Mouse (Mus musculus): ENCODE data around the gene Rccd1. TPM values are rescaled to one million over a fixed set of nuclear protein-coding genes. Genes with fewer than 3 reads are reported as not detected.
"Not testable (repeated sequence)": the region's sequence is repeated elsewhere in the genome, so short reads cannot be mapped to it uniquely, and the experiment has no call there.

Rccd1 gene
- polyA plus RNA-seq, 1 experiment from 2014 or later, result 13.5 TPM

DNA sequence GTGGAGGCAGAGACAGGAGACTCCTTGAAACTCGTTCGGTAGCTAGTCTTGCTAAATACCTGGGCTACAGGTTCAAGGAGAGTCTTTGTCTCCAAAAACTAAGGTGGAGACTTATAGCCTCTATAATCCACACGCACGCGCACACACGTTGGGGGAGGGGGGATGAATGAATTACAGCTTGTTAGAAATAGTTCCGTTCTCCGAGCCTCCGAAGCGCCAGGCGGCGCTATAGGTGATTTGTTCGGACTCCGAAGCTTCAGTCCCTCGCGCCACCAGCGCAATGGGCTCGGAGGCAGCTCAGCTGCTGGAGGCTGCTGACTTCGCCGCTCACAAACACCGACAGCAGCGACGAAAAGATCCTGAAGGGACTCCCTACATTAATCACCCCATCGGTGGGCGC is 18.6 kb upstream of the Rccd1 start, which contains the start of gene Hddc3:
Gene Hddc3 (plus strand): TSS at position 247 of the 400 bp plus-strand sequence.
- Histone ChIP-seq H3K27me3 (no peaks in the 10 kb centered on the region), H3K9me3 (no peaks in the 10 kb centered on the region), H3K4me3 (peak within 1 kb of the TSS; percentile 44), H3K4me1 (peaks cover 37% of the 10 kb centered on the region), H3K27ac (replicated peaks) (peak within 1 kb of the TSS; percentile 80), H3K36me3 (no peaks in the 10 kb centered on the region), H3K9ac (replicated peaks) (peak within 1 kb of the TSS; percentile 60), H3K4me2 (replicated peaks) (peak within 1 kb of the TSS; percentile 79)
- WGBS, result under 1% methylated on average over 25 of the region's 25 CpGs
- peak; percentile 39 for ATAC-seq (replicated peaks)

DNA sequence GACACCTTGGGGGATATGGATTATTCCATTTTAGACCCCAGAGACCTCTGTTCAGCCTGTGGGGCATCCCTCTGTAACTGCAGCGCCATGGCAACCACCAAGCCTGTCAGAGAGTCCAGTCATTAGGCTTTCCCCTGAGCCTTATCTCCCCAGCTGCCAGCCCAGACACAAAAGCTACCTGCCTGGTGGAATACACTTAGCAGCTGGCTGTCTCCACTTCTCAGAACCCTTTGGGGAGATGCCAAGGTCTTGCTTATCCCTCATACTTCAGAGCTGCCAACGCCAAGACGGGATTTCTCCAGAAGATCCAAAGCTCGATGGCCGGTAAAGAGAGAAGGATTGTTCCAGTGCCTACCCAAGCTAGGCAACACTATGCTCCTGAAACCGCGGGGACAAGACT is 17.5 kb upstream of the Rccd1 start:
- Histone ChIP-seq H3K4me2 (replicated peaks) (no peak overlapping the region), H3K9me3 (no peaks in the 10 kb centered on the region), H3K4me1 (peaks cover 39% of the 10 kb centered on the region), H3K9ac (replicated peaks) (no peak overlapping the region), H3K36me3 (peaks cover 7% of the 10 kb centered on the region), H3K4me3 (no peak overlapping the region), H3K27ac (replicated peaks) (no peak overlapping the region), H3K27me3 (no peaks in the 10 kb centered on the region)
- no peak for ATAC-seq (replicated peaks)
- 79% methylated on average over 7 of the region's 7 CpGs for WGBS

DNA sequence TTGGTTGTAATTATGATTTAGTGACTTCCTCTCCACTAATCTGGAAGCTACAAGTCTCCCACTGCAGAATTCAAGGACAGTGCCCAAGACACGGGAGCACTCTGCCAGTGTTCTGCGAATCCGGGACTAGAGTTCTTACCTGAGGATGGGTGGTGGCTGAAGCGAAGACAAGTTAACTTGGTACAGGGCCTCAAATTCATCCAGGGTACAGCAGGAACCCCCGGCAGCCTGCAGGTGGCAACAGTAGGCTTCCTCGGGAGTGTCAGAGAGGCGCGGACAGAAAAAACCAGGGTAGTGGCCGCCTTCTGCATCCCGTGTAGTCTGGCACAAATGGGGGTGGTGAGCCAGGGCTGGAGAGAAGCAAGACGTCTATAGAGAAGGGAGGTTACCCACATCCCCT is 16.5 kb upstream of the Rccd1 start, which contains the start of gene Unc45a:
Gene Unc45a (minus strand): TSS at position 213 of the 400 bp plus-strand sequence.
- no peaks in the 10 kb centered on the region for H3K27me3 ChIP-seq
- H3K36me3 ChIP-seq, result peaks cover 17% of the 10 kb centered on the region
- peak within 1 kb of the TSS; percentile 92 for H3K27ac ChIP-seq (replicated peaks)
- no peaks in the 10 kb centered on the region for H3K9me3 ChIP-seq
- peak; percentile 30; the same call in 1 of the 2 replicates for ATAC-seq (replicated peaks)
- H3K4me3 ChIP-seq, result peak within 1 kb of the TSS; percentile 84
- WGBS, result 3% methylated on average over 11 of the region's 11 CpGs
- peaks cover 39% of the 10 kb centered on the region for H3K4me1 ChIP-seq
- H3K9ac ChIP-seq (replicated peaks), result peak within 1 kb of the TSS; percentile 82
- peak within 1 kb of the TSS; percentile 94 for H3K4me2 ChIP-seq (replicated peaks)

DNA sequence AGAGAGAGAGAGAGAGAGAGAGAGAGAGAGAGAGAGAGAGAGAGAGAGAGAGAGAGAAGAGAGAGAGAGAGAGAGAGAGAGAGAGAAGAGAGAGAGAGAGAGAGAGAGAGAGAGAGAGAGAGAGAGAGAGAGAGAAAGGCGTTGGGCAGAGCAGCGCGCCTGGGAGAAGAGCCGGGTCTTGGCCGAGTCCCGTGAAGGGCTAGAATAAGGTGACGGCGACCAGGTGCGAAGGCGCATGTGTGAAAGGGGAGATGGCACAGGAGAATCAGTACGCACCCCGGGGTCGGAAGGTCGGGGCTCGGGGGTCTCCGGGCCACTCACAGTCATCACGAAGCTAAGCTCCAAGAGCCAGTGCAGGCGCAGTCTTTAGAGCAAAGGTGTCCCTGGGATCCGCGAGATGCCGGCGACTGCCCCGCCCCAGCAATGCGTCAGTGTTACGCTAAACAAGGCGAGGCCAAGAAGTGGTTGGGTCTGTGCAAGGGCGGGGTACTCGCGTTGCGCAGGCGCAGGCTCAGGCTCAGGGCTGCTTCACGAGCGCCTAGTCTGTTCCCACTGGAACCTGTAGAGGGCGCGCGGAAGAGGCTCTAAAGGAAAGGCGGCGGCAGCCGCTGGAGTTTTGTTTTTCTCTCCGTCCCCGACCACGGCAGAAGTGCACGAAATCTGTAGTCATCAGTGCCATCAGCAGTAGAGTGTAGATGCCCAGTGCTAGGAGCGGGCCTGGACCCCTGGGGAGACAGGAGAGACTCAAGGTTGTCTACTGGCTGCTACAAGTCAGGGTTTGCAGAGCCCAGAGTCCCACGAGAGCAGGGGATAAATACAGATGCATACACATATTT is 15.8 kb upstream of the Rccd1 start:
- Histone ChIP-seq H3K4me1 (peaks cover 41% of the 10 kb centered on the region), H3K4me3 (peak overlapping the region; percentile 84), H3K27ac (replicated peaks) (peak overlapping the region; percentile 92), H3K4me2 (replicated peaks) (peak overlapping the region; percentile 94), H3K27me3 (no peaks in the 10 kb centered on the region), H3K9me3 (no peaks in the 10 kb centered on the region), H3K36me3 (peaks cover 25% of the 10 kb centered on the region), H3K9ac (replicated peaks) (peak overlapping the region; percentile 82)
- 1% methylated on average over 45 of the region's 45 CpGs for WGBS
- ATAC-seq (replicated peaks), result peak; percentile 97

DNA sequence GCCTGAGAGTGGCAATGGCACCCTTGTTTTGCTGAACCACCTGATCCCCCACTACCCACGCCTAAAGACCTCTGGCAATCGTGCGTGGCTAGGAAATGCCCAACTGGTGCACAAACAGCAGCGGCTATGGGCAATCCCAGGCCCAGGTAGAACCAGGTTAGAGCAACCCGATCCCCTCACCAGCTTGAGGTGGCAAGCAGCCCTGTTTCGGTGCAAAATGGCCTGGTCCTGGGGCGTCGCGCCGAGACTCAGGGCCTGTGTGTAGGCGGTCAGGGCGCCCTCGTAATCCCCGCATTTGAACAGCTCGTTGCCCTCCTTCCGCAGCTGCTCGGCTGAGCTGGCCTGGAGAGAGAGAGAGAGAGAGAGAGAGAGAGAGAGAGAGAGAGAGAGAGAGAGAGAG is 15.1 kb upstream of the Rccd1 start:
- H3K27me3 ChIP-seq, result no peaks in the 10 kb centered on the region
- peaks cover 32% of the 10 kb centered on the region for H3K36me3 ChIP-seq
- H3K9me3 ChIP-seq, result no peaks in the 10 kb centered on the region
- peak overlapping the region; percentile 82 for H3K9ac ChIP-seq (replicated peaks)
- WGBS, result 3% methylated on average over 17 of the region's 17 CpGs
- no peak for ATAC-seq (replicated peaks)
- peaks cover 41% of the 10 kb centered on the region for H3K4me1 ChIP-seq
- peak overlapping the region; percentile 84 for H3K4me3 ChIP-seq
- peak overlapping the region; percentile 68 for H3K27ac ChIP-seq (replicated peaks)
- H3K4me2 ChIP-seq (replicated peaks), result peak overlapping the region; percentile 94

DNA sequence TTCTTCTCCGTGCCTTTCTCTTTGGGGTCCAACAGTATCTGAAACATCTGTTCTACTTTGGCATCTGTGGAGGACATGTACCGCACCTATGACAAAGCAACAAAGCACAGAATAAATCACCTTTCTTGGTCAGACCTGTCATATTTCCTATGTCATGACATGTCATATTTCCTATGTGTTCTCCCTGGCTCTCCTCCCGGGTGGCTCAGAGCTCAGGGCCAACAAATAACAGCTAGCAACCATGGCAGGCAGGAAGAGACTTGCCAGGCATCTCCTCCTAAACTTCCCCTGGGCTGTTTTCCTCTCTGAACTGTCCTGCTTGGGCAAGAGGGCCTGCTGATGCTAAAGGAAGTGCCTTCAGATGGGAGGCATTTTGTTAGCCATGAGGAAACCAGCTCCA is 12.7 kb upstream of the Rccd1 start:
- H3K36me3 ChIP-seq, result peaks cover 55% of the 10 kb centered on the region
- no peak for ATAC-seq (replicated peaks)
- H3K27me3 ChIP-seq, result no peaks in the 10 kb centered on the region
- no peak overlapping the region for H3K27ac ChIP-seq (replicated peaks)
- H3K4me1 ChIP-seq, result peaks cover 29% of the 10 kb centered on the region
- WGBS, result 94% methylated on average over 3 of the region's 3 CpGs
- no peak overlapping the region for H3K9ac ChIP-seq (replicated peaks)
- H3K4me2 ChIP-seq (replicated peaks), result no peak overlapping the region
- no peaks in the 10 kb centered on the region for H3K9me3 ChIP-seq
- no peak overlapping the region for H3K4me3 ChIP-seq

DNA sequence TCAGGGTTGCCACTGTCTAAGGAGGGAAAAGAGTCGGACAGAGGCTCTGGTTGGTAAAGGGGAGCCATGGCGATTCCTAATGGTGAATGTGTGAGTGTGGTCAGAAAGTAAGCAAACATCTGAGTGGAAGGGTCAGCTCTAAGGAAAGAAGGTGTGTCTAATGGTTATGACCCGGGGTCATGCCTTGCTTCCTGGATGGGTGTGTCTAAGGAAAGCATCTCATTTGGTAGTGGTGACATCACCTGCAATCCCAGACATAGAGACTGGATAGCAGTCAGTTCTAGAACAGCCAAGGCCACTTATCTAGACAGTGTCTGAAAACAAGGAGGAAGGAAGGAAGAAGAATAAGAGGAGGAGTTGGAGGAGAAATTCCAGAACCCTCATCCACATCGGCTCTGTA is 10.6 kb upstream of the Rccd1 start:
- 94% methylated on average over 4 of the region's 4 CpGs for WGBS
- Histone ChIP-seq H3K27ac (replicated peaks) (no peak overlapping the region), H3K27me3 (no peaks in the 10 kb centered on the region), H3K9me3 (no peaks in the 10 kb centered on the region), H3K36me3 (peaks cover 76% of the 10 kb centered on the region), H3K9ac (replicated peaks) (no peak overlapping the region), H3K4me2 (replicated peaks) (no peak overlapping the region), H3K4me3 (no peak overlapping the region), H3K4me1 (peaks cover 20% of the 10 kb centered on the region)
- ATAC-seq (replicated peaks), result no peak

DNA sequence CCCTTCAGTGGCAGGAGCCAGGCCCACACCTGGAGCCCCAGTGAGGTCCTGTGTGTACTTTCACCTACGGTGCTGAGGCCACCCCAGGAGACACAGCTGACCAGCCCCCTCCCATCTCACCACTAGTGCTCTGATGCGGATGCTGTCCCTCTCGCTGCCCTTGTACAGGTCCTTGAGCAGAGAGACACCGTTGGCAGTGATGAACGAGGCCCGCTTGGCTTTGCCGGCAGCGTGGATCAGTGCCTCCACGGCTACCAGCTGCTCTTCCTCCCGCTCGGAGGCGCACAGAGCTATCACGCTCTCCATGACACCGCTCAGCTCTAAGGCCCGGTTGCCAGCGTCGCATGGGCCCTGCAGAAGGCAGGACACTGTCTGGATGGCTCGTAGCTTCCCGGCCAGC is 7.2 kb upstream of the Rccd1 start:
- 0 out of 2 replicates have a peak, but pooled peaks cover 3% of the 10 kb centered on the region for H3K4me1 ChIP-seq
- peaks cover 96% of the 10 kb centered on the region for H3K36me3 ChIP-seq
- no peak overlapping the region for H3K9ac ChIP-seq (replicated peaks)
- no peak for ATAC-seq (replicated peaks)
- H3K9me3 ChIP-seq, result no peaks in the 10 kb centered on the region
- no peak overlapping the region for H3K4me2 ChIP-seq (replicated peaks)
- no peaks in the 10 kb centered on the region for H3K27me3 ChIP-seq
- no peak overlapping the region for H3K4me3 ChIP-seq
- no peak overlapping the region for H3K27ac ChIP-seq (replicated peaks)
- WGBS, result 95% methylated on average over 19 of the region's 19 CpGs

DNA sequence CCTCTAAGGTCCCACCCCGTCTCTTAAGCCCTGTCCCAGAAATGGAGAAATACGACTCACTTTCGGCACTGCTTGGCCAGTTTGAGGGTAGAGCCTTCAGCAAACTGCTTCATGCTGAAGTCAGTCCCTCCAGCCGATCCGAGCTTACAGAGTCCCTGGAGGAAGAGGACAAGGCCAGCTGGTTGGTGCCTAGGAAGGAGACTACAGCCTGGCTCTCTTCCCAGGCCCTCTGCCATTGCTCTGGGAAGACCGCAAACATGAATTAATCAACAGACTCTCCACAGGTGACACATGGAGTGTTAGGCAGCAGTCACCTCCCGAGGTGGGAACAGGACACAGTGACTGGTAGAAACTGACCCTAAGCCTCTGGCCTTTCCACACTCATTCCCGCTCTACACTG is 6.0 kb upstream of the Rccd1 start:
- H3K27ac ChIP-seq (replicated peaks), result no peak overlapping the region
- no peak overlapping the region for H3K4me3 ChIP-seq
- no peak for ATAC-seq (replicated peaks)
- H3K9me3 ChIP-seq, result no peaks in the 10 kb centered on the region
- 0 out of 2 replicates have a peak, but pooled peaks cover 1% of the 10 kb centered on the region for H3K4me1 ChIP-seq
- H3K9ac ChIP-seq (replicated peaks), result no peak overlapping the region
- H3K27me3 ChIP-seq, result no peaks in the 10 kb centered on the region
- H3K4me2 ChIP-seq (replicated peaks), result no peak overlapping the region
- 81% methylated on average over 8 of the region's 8 CpGs for WGBS
- peaks cover 96% of the 10 kb centered on the region for H3K36me3 ChIP-seq

DNA sequence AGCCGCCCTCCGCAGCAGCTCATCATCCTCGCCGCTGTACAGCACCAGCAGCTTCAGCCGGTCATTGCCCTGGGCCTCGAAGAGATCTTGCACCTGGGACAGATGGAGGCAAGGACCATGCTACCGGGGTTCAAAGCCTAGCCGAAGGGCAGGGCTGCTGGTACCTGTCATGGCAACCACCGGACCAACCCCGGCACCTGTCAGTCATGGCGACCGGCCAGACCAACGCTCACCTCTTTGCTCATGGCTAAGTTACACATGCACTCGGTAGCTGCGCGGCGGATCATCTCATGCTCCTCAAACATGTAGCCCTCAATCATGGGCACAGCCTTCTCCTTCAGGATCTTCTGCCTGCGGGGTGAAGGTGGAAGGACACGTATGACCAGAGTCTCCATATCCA is 1.8 kb upstream of the Rccd1 start:
- Histone ChIP-seq H3K4me1 (peaks cover 17% of the 10 kb centered on the region), H3K36me3 (peaks cover 59% of the 10 kb centered on the region)
- WGBS, result 98% methylated on average over 19 of the region's 19 CpGs

DNA sequence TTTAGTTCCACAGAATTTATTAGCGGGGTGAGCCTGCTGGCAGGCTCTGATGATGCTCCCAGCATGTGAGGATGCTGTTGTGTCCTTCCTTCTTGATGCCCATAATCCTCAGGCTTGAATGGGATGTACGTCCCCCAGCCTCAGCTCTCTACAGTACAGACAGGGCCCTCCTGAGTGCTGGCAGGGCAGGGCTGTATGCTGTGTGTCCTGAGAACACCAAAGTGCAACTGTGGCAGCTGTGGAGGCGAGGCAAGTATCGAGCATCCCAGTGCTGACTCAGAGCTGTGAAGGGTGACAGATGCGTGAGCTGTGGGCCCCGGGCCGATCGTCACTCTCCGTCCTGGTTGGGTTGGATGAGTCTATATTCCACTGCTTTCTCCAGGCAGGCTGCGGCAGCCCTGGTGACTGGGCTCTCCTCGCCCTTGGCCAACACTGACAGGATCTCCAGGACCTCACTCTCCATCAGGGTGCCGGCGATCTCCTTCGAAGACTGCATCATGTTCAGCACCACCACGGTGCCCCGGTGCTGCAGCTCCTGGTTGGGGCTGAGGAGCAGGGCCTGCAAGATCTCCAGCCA is 1.1 kb upstream of the Rccd1 start:
- WGBS, result 96% methylated on average over 16 of the region's 16 CpGs

More for the DNA sequence above, 1.8 kb upstream of the Rccd1 start:
- ATAC-seq (replicated peaks), result no peak
- no peak overlapping the region for H3K9ac ChIP-seq (replicated peaks)
- H3K4me2 ChIP-seq (replicated peaks), result no peak overlapping the region
- H3K27me3 ChIP-seq, result no peaks in the 10 kb centered on the region
- H3K27ac ChIP-seq (replicated peaks), result no peak overlapping the region
- H3K9me3 ChIP-seq, result no peaks in the 10 kb centered on the region
- H3K4me3 ChIP-seq, result no peak overlapping the region

DNA sequence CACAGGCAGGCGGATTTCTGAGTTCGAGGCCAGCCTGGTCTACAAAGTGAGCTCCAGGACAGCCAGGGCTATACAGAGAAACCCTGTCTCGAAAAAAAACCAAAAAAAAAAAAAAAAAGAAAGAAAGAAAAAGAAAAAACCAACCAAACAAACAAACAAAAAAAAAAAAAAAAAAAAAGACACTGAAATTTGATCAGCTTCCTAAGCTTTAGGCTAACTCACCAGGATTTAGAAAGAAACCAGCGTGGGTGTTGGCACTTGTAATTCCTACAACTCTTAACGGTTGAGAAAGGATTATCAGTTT is 514 bp upstream of the Rccd1 start:
- not testable (repeated sequence) for H3K27me3 ChIP-seq; ATAC-seq (replicated peaks); H3K9ac ChIP-seq (replicated peaks); H3K9me3 ChIP-seq
- WGBS, result 51% methylated on average over 5 of the region's 5 CpGs
- H3K4me3 ChIP-seq, result peak overlapping the region; percentile 63; the same call in 1 of the 2 replicates
- 0 out of 2 replicates have a peak overlapping the region, but pooled peaks have one; percentile 65 for H3K4me2 ChIP-seq (replicated peaks)
- H3K4me1 ChIP-seq, result peaks cover 17% of the 10 kb centered on the region
- peak overlapping the region; percentile 94 for H3K27ac ChIP-seq (replicated peaks)
- peaks cover 46% of the 10 kb centered on the region for H3K36me3 ChIP-seq

More for the DNA sequence above, 1.1 kb upstream of the Rccd1 start:
- no peak for ATAC-seq (replicated peaks)
- H3K4me1 ChIP-seq, result peaks cover 17% of the 10 kb centered on the region
- H3K27me3 ChIP-seq, result no peaks in the 10 kb centered on the region
- H3K36me3 ChIP-seq, result peaks cover 52% of the 10 kb centered on the region
- H3K9me3 ChIP-seq, result no peaks in the 10 kb centered on the region
- H3K9ac ChIP-seq (replicated peaks), result no peak overlapping the region
- peak overlapping the region; percentile 16 for H3K27ac ChIP-seq (replicated peaks)
- H3K4me3 ChIP-seq, result no peak overlapping the region
- H3K4me2 ChIP-seq (replicated peaks), result no peak overlapping the region

Measured in forebrain, embryonic 15.5 days (tissue).